Mouse (Mus musculus) heart, postnatal 14 days (tissue): Measurements from ENCODE around the gene Mrps6. TPM values are rescaled to one million over a fixed set of nuclear protein-coding genes. Genes with fewer than 3 reads are reported as not detected.

Source experiments
- DNase-seq, 2 experiments: peaks; one replicate each; pipeline ENCODE4 v3.0.0; 2021 to 2022
- intact Hi-C: fragments of 180-260 bp; cut with DNase I; formaldehyde crosslinking; loops from one replicate; pipeline ENCODE4 v1.15.1; 2025
- total RNA-seq, 2 experiments: library from RNA; stranded (reverse); gene quantifications; 2 replicates each; pipeline ENCODE4 v1.2.3; 2021

Gene Mrps6
- total RNA-seq, 2 experiments from 2014 or later, result 48.8 to 55.5 TPM

DNA sequence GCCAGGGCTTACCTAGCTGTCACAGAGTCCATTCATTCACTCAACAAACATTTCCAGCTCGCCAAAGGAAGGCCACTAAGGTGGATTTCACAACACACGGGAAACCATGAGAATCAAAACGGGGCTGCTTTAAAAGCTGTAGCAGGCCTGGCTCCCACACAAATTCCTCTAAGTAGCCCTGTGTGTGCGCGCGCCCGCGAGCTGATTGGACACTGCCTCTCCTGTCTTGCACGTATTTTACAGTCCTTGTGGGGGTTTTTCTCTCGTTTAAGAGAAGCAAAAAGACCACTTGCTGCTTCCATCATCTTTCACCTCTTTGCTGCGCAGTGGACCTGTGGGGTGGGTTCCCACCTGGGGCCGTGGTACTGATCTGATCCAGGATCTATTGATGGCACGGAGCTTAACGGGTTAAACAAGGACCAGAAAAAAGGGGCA is 100.0 kb downstream of the Mrps6 start:
- DNase-seq, result peak in 1 of 2 experiments; percentile 26
- intact Hi-C loops, result loop anchor here (5.0 kb wide), 1 partner anchor 221 kb away; no protein-coding TSS in a partner anchor

DNA sequence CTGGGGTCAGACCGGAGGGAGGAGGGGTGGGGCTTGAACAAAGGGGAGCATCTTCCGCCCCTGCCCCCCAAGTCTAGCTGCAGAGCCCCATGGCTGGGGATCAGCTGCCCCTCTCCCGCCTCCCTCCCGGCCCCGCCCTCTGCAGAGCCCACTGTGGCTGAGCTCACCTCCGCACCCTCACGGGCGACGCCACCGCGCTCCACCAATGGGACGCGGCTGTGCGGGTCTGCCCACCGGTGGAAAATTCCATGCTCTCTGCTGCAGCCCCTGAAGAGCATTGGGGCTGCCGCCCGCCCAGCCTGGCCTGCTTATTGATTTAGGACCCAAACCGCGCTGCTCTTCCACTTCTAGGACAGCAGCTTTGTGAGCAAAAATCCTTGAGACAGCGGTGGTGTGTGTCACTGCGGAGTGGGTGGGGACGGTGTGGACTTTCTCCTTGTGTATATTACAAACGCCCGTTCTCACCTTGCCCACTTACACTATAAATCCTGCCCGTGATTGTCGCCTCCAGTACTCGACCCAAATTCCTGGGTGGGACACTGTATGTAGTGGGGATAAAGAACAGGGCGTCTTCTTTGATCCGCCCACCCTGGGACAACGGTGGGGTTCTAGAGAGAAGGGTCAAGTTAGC is 100.5 kb downstream of the Mrps6 start:
- intact Hi-C loops, result loop anchor here (5.0 kb wide), 1 partner anchor 221 kb away; no protein-coding TSS in a partner anchor
- peak; percentile 49 to 54 for DNase-seq

DNA sequence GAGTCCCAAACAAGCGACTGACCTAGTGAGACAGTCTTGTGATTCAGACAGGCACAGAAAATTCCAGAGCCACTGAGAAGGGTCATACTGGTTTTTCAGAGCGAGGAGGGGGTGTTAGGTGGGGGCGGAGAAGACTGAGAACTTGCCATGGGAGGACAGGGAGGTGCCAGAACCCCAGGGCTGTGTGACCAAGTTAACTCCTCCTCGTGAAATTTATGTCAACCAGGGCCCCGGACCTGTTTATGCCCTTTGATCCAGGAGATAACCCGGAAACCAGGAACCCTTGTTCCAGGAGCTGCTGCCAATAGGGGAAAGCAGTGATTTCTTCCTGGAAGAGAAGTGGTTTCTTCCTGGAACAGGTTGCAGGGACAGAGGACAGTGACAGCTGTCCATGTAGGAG is 101.0 kb downstream of the Mrps6 start:
- intact Hi-C loops, result loop anchor here (5.0 kb wide), 1 partner anchor 222 kb away; no protein-coding TSS in a partner anchor

More for the DNA sequence above, 101.0 kb downstream of the Mrps6 start:
- no peak for DNase-seq

Other genes starting within 250 kb of the Mrps6 start
- not detected for gene Gm49711, start within 50 bp of the Mrps6 start, total RNA-seq
- gene Slc5a3, start 52 bp downstream of the Mrps6 start, total RNA-seq, result 1 to 10 TPM; 5.4 to 6.2 TPM
- gene Kcne2, start 234.1 kb downstream of the Mrps6 start, total RNA-seq, result not detected
- gene Smim11, start 243.0 kb downstream of the Mrps6 start, total RNA-seq, result 10 to 100 TPM; 54.2 to 57.5 TPM